Mouse (Mus musculus): ENCODE data around the gene Cmtm6. TPM values are rescaled to one million over a fixed set of nuclear protein-coding genes. Genes with fewer than 3 reads are reported as not detected.
"Not testable (repeated sequence)": the region's sequence is repeated elsewhere in the genome, so short reads cannot be mapped to it uniquely, and the experiment has no call there.

Gene Cmtm6
- polyA plus RNA-seq, 1 experiment from 2014 or later, result 15.0 TPM

DNA sequence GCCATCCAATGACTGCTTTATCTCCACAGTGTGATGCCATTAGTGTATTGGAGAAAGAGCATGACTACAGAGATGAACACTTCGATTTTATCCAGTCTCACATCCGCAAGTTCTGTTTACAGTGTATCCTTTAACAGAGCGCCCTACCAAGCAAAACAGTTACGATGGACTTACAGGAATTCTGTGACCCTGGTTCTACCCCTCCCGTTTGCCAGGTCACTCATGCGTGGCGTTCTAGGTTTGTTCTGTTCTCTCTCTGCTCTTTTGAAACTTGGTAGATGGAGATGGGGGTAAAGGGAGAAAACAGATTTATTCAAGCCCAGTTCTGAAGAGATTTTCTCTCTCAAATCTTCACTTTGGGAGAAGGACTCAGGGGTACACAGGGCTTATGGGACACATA, 17.4 kb upstream of the Cmtm6 start:
- H3K4me1 ChIP-seq (ENCODE audit: control insufficient read depth, insufficient read depth, low read length), result no peaks in the 10 kb centered on the region
- ATAC-seq (ENCODE audit: low read depth), result no peak
- no peaks in the 10 kb centered on the region for H3K27me3 ChIP-seq (ENCODE audit: control insufficient read depth, insufficient read depth, low read length)
- no peak overlapping the region for H3K27ac ChIP-seq (ENCODE audit: low read depth, low read length)
- H3K4me2 ChIP-seq (ENCODE audit: low read depth, low read length), result no peak overlapping the region
- H3K9ac ChIP-seq (replicated peaks; ENCODE audit: low read depth, low read length), result no peak overlapping the region
- WGBS, result 93% methylated on average over 7 of the region's 7 CpGs
- no peaks in the 10 kb centered on the region for H3K9me3 ChIP-seq (ENCODE audit: control insufficient read depth, low read length)
- H3K4me3 ChIP-seq (ENCODE audit: low read depth, low read length), result no peak overlapping the region
- H3K36me3 ChIP-seq (ENCODE audit: control insufficient read depth, insufficient read depth, low read length), result peaks cover 80% of the 10 kb centered on the region

DNA sequence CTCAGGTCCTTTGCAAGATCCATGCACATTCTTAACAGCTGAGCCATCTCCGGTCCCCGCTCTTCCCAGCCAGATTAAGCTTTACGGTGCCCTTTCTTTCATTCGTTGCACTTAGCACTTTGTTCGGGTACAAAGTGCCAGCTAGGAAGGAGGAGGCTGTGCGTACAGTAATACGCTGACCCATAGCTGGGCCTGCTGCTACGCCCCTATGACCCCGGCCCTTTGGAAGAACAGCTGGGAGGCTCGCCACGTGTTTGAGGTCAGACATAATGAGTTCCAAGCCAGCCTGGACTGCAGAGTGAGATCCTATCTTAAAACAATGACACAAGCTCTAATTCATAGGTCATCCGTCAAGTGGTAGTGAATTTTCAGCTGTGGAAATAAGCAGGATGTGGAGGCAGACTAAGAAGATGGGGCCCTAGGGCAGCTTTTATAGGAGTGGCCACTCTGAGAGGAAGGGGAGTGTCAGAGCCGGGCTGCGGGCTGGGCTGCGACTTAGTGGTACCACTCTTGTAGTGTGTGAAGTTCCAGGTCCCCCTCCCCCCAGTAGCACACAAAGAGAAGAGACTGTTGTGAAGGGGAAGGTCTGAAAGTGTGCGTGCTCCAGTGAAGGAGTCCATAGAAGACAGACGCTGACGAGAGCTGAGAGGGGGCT, 14.1 kb upstream of the Cmtm6 start:
- H3K9ac ChIP-seq (replicated peaks; ENCODE audit: low read depth, low read length), result no peak overlapping the region
- H3K4me1 ChIP-seq (ENCODE audit: control insufficient read depth, insufficient read depth, low read length), result no peaks in the 10 kb centered on the region
- peaks cover 87% of the 10 kb centered on the region for H3K36me3 ChIP-seq (ENCODE audit: control insufficient read depth, insufficient read depth, low read length)
- H3K4me3 ChIP-seq (ENCODE audit: low read depth, low read length), result no peak overlapping the region
- no peak overlapping the region for H3K27ac ChIP-seq (ENCODE audit: low read depth, low read length)
- no peaks in the 10 kb centered on the region for H3K27me3 ChIP-seq (ENCODE audit: control insufficient read depth, insufficient read depth, low read length)
- no peak overlapping the region for H3K4me2 ChIP-seq (ENCODE audit: low read depth, low read length)
- 77% methylated on average over 18 of the region's 18 CpGs for WGBS
- H3K9me3 ChIP-seq (ENCODE audit: control insufficient read depth, low read length), result no peaks in the 10 kb centered on the region
- ATAC-seq (ENCODE audit: low read depth), result no peak

DNA sequence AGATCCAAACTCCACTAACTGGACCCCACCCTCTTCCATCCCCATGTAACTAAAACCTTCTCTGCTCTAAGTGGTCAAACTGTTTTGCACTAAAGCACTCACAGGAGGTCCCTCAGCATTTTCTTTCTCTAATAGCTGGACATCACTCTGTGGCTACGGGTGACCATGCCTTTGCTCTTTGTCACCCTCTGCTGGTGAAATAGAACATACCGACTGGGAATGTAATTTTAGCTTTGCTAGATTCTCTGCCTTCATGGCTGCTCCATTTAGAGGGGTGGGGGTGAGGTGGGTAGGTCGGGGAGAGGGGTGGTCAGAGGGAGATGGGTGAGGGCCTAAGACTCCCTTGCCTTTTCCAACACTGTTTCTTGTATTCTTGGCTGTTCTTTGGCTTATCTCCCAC, 3.6 kb upstream of the Cmtm6 start:
- H3K27ac ChIP-seq (ENCODE audit: low read depth, low read length), result no peak overlapping the region
- no peaks in the 10 kb centered on the region for H3K9me3 ChIP-seq (ENCODE audit: control insufficient read depth, low read length)
- H3K9ac ChIP-seq (replicated peaks; ENCODE audit: low read depth, low read length), result no peak overlapping the region
- H3K4me2 ChIP-seq (ENCODE audit: low read depth, low read length), result no peak overlapping the region
- no peaks in the 10 kb centered on the region for H3K27me3 ChIP-seq (ENCODE audit: control insufficient read depth, insufficient read depth, low read length)
- no peak for ATAC-seq (ENCODE audit: low read depth)
- peaks cover 28% of the 10 kb centered on the region for H3K36me3 ChIP-seq (ENCODE audit: control insufficient read depth, insufficient read depth, low read length)
- peaks cover 6% of the 10 kb centered on the region for H3K4me1 ChIP-seq (ENCODE audit: control insufficient read depth, insufficient read depth, low read length)
- 14% methylated on average over 3 of the region's 3 CpGs for WGBS
- no peak overlapping the region for H3K4me3 ChIP-seq (ENCODE audit: low read depth, low read length)

DNA sequence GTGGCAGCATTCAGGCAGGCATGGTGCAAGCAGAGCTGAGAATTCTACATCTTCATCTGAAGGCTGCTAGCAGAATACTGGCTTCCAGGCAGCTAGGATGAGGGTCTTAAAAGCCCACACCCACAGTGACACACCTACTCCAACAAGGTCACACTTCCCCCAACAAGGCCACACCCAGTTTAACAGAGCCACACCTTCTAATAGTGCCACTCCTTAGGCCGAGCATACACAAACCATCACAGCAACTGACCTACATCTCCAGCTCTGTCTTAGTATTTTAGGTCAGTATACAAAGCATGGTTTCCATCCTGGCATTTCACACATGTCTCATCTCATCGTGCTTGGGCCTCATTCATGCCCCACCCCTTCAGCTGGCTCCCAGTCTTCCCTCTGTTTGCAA, 2.5 kb upstream of the Cmtm6 start:
- peaks cover 17% of the 10 kb centered on the region; the same call in 1 of the 2 replicates for H3K36me3 ChIP-seq (ENCODE audit: control insufficient read depth, insufficient read depth, low read length)
- not testable (repeated sequence) for H3K9ac ChIP-seq (replicated peaks; ENCODE audit: low read depth, low read length); H3K4me2 ChIP-seq (ENCODE audit: low read depth, low read length); ATAC-seq (ENCODE audit: low read depth); H3K4me3 ChIP-seq (ENCODE audit: low read depth, low read length); H3K27ac ChIP-seq (ENCODE audit: low read depth, low read length); H3K9me3 ChIP-seq (ENCODE audit: control insufficient read depth, low read length); H3K27me3 ChIP-seq (ENCODE audit: control insufficient read depth, insufficient read depth, low read length); H3K4me1 ChIP-seq (ENCODE audit: control insufficient read depth, insufficient read depth, low read length)
- WGBS, result 74% methylated on average over 2 of the region's 2 CpGs

DNA sequence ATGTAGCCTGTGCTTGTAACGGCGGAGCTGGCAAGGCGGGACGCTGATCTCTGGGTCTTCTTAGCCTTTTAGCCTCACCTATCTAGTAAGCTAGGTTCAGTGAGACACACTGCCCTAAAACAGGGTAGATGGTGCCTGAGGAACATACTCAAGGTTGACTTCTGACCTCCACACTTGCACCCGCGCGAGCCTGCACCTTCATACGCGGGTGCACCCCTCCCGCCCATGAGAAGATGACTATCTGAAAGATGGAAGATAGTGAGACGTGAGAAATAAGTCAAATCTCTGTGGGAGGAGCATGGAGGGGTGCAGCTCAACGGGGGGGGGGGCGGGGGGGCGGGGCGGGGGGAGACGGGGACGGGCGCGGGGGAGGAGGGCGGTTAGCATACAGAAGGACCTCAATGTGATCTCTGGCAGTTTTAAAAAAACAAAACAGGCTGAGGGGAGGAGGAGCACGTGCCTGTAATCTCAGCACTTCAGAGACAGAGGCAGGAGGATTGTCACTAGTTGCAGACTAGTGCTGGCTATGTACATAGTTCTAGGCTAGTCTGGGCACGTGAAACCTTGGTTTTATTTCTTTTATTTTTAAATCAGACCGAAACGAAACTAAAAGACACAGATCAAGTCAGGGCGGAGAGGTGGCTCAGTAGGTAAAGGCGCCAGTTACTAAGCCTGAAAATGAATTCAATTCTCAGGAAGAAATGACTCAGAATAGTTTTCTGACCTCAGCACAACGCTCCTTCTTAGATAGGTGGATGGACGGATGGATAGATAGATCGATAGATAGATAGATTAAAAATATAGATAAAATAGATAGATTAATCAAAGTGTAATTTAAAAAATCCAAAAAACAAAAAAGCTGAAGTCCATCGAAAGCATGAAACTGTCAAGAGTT, 758 bp upstream of the Cmtm6 start:
- Histone ChIP-seq H3K9ac (replicated peaks; ENCODE audit: low read depth, low read length) (no peak overlapping the region), H3K27me3 (ENCODE audit: control insufficient read depth, insufficient read depth, low read length) (no peaks in the 10 kb centered on the region), H3K9me3 (ENCODE audit: control insufficient read depth, low read length) (no peaks in the 10 kb centered on the region), H3K4me3 (ENCODE audit: low read depth, low read length) (peak overlapping the region; percentile 62), H3K36me3 (ENCODE audit: control insufficient read depth, insufficient read depth, low read length) (0 out of 2 replicates have a peak, but pooled peaks cover 4% of the 10 kb centered on the region), H3K4me2 (ENCODE audit: low read depth, low read length) (no peak overlapping the region; the same call in 1 of the 2 replicates), H3K27ac (ENCODE audit: low read depth, low read length) (no peak overlapping the region), H3K4me1 (ENCODE audit: control insufficient read depth, insufficient read depth, low read length) (peaks cover 7% of the 10 kb centered on the region)
- 46% methylated on average over 22 of the region's 30 CpGs for WGBS
- ATAC-seq (ENCODE audit: low read depth), result no peak

DNA sequence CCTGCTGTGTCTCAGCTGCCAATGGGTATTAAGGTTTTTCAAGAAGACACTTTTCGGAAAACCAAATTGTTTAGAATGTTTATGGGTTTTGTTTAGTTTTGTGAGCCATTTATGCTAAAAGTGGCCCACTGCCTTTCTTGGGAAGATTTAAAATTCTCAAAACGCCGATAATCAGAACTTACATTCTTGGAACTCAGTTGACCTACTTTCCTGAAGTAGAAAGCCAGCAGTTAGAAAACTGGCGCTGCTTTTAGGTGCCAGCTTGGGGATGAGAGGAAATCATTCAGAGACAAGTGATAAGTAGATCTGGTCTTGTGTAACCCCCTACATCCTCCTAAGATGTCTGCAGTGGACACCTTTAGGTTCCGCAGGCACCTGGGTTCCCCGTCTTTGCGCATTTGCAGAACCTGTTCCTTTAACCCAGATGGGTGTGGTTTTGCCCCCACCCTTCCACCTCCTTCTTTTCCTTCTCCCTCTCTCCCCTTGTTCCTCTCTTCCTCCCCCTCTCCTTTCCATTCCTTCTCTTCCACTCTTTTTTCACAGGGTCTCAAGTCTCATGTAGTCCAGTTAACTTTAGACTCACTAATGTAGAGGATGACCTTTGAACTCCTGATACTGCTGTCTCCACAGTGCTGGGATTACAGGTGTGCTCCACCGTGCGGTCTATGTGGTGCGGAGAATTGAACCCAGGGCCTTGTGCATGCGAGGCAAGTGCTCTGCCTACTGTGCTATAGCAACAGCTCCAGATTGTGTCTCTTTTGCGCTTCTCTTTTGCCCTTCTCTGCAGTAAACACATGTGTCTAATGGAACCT, 1.2 kb downstream of the Cmtm6 start:
- Histone ChIP-seq H3K9ac (replicated peaks; ENCODE audit: low read depth, low read length) (peak overlapping the region; percentile 69; the same call in 1 of the 2 replicates), H3K27ac (ENCODE audit: low read depth, low read length) (no peak overlapping the region), H3K9me3 (ENCODE audit: control insufficient read depth, low read length) (no peaks in the 10 kb centered on the region), H3K36me3 (ENCODE audit: control insufficient read depth, insufficient read depth, low read length) (no peaks in the 10 kb centered on the region), H3K4me2 (ENCODE audit: low read depth, low read length) (peak overlapping the region; percentile 67), H3K4me3 (ENCODE audit: low read depth, low read length) (peak overlapping the region; percentile 62), H3K4me1 (ENCODE audit: control insufficient read depth, insufficient read depth, low read length) (peaks cover 7% of the 10 kb centered on the region), H3K27me3 (ENCODE audit: control insufficient read depth, insufficient read depth, low read length) (no peaks in the 10 kb centered on the region)
- 72% methylated on average over 12 of the region's 12 CpGs for WGBS
- ATAC-seq (ENCODE audit: low read depth), result no peak

DNA sequence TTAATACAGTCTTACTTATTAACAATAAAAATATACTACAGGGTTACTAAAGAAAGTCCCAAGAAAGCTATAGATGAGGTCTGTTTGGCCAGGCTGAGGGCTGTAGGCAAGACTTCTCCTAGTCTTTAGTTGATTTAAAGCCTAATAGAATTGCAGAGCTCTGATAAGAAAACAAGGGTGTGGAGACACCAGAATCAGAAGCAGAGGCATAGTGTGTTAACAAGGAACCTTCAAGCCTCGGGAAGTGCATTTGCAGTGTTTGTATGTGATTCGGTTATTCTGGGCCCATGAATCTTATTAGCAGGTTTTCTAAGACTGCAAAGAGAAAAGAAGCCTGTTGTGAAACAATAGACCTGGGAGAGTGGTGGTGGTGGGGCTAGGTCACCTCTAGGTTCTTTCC, 2.3 kb downstream of the Cmtm6 start:
- Histone ChIP-seq H3K9me3 (ENCODE audit: control insufficient read depth, low read length) (no peaks in the 10 kb centered on the region), H3K4me2 (ENCODE audit: low read depth, low read length) (no peak overlapping the region), H3K27ac (ENCODE audit: low read depth, low read length) (no peak overlapping the region), H3K4me1 (ENCODE audit: control insufficient read depth, insufficient read depth, low read length) (peaks cover 7% of the 10 kb centered on the region), H3K27me3 (ENCODE audit: control insufficient read depth, insufficient read depth, low read length) (no peaks in the 10 kb centered on the region), H3K4me3 (ENCODE audit: low read depth, low read length) (no peak overlapping the region), H3K9ac (replicated peaks; ENCODE audit: low read depth, low read length) (no peak overlapping the region), H3K36me3 (ENCODE audit: control insufficient read depth, insufficient read depth, low read length) (no peaks in the 10 kb centered on the region; the same call in 1 of the 2 replicates)
- ATAC-seq (ENCODE audit: low read depth), result no peak
- WGBS, result 82% methylated on average over 2 of the region's 2 CpGs

DNA sequence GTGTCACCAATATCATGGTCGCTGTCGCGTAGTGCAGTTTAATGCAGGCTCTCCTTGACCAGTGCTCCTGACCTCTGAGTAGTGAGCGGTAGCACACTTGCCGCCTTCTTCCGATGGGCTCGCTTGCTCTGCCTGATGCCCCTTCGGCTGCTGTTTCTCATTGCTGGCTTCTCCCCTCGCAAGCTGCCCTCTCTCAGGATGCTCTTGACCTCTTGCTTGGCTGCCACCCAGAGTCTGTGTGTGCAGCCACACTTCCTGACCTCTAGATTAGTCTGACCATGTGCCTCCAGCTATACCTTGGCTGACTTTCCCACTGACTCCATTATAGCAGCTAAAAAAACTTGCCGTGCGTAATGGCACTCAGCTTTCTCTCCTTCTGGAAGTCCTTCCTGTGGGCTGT, 5.5 kb downstream of the Cmtm6 start:
- no peak overlapping the region for H3K9ac ChIP-seq (replicated peaks; ENCODE audit: low read depth, low read length)
- H3K4me1 ChIP-seq (ENCODE audit: control insufficient read depth, insufficient read depth, low read length), result peaks cover 7% of the 10 kb centered on the region
- ATAC-seq (ENCODE audit: low read depth), result no peak
- H3K4me3 ChIP-seq (ENCODE audit: low read depth, low read length), result no peak overlapping the region
- no peak overlapping the region for H3K4me2 ChIP-seq (ENCODE audit: low read depth, low read length)
- no peaks in the 10 kb centered on the region; the same call in 1 of the 2 replicates for H3K36me3 ChIP-seq (ENCODE audit: control insufficient read depth, insufficient read depth, low read length)
- no peaks in the 10 kb centered on the region for H3K27me3 ChIP-seq (ENCODE audit: control insufficient read depth, insufficient read depth, low read length)
- no peak overlapping the region for H3K27ac ChIP-seq (ENCODE audit: low read depth, low read length)
- 83% methylated on average over 11 of the region's 11 CpGs for WGBS
- no peaks in the 10 kb centered on the region for H3K9me3 ChIP-seq (ENCODE audit: control insufficient read depth, low read length)
